Mouse (Mus musculus): ENCODE measurements around the gene Ubash3a. TPM values are rescaled to one million over a fixed set of nuclear protein-coding genes. Genes with fewer than 3 reads are reported as not detected.

The Ubash3a gene
- polyA plus RNA-seq, 1 experiment: 1.1 TPM

- WGBS: 86% methylated on average over 9 of the region's 9 CpGs
- TF ChIP-seq CTCF (IDR thresholded peaks at IDR 0.05; ENCODE audit: insufficient read depth, low read length): no peak
- H3K4me1 ChIP-seq (ENCODE audit: control insufficient read depth, insufficient read depth, low read length): no peaks in the 10 kb centered on the region
- no peak overlapping the region for H3K4me3 ChIP-seq (replicated peaks; ENCODE audit: extremely low read depth, low read depth, low read length)
- DNase-seq: no peak
These were observed 64.9 kb downstream of the Ubash3a start for GRCm38 (mm10) chr17:31272416-31273165.

GRCm38 (mm10) chr17:31273631-31274030 is 66.0 kb downstream of the Ubash3a start:
- H3K4me3 ChIP-seq (replicated peaks; ENCODE audit: extremely low read depth, low read depth, low read length): no peak overlapping the region
- TF ChIP-seq POLR2A (IDR thresholded peaks at IDR 0.05; ENCODE audit: borderline replicate concordance, extremely low read depth, low read depth, low read length) (no peak), CTCF (IDR thresholded peaks at IDR 0.05; ENCODE audit: insufficient read depth, low read length) (no peak)
- no peak for DNase-seq
- WGBS: 89% methylated on average over 8 of the region's 8 CpGs
- H3K4me1 ChIP-seq (ENCODE audit: control insufficient read depth, insufficient read depth, low read length): no peaks in the 10 kb centered on the region

GRCm38 (mm10) chr17:31275181-31275580 is 67.5 kb downstream of the Ubash3a start:
- TF ChIP-seq CTCF (IDR thresholded peaks at IDR 0.05; ENCODE audit: insufficient read depth, low read length) (no peak), POLR2A (IDR thresholded peaks at IDR 0.05; ENCODE audit: borderline replicate concordance, extremely low read depth, low read depth, low read length) (no peak)
- 45% methylated on average over 6 of the region's 6 CpGs for WGBS
- no peaks in the 10 kb centered on the region for H3K4me1 ChIP-seq (ENCODE audit: control insufficient read depth, insufficient read depth, low read length)

GRCm38 (mm10) chr17:31276207-31276921 is 68.7 kb downstream of the Ubash3a start:
- 34% methylated on average over 9 of the region's 9 CpGs for WGBS
- Histone ChIP-seq H3K4me1 (ENCODE audit: control insufficient read depth, insufficient read depth, low read length) (no peaks in the 10 kb centered on the region), H3K4me3 (replicated peaks; ENCODE audit: extremely low read depth, low read depth, low read length) (no peak overlapping the region)
- no peak for DNase-seq
- no peak for TF ChIP-seq POLR2A (IDR thresholded peaks at IDR 0.05; ENCODE audit: borderline replicate concordance, extremely low read depth, low read depth, low read length)
- no peak for TF ChIP-seq CTCF (IDR thresholded peaks at IDR 0.05; ENCODE audit: insufficient read depth, low read length)

More at GRCm38 (mm10) chr17:31275181-31275580, 67.5 kb downstream of the Ubash3a start:
- H3K4me3 ChIP-seq (replicated peaks; ENCODE audit: extremely low read depth, low read depth, low read length): no peak overlapping the region
- no peak for DNase-seq

GRCm38 (mm10) chr17:31276922-31277918 is 69.5 kb downstream of the Ubash3a start, which contains the start of gene Rsph1:
Gene Rsph1 (minus strand): TSS chr17:31277383.
- WGBS: 10% methylated on average over 44 of the region's 44 CpGs
- peak; percentile 100 for DNase-seq
- TF ChIP-seq POLR2A (IDR thresholded peaks at IDR 0.05; ENCODE audit: borderline replicate concordance, extremely low read depth, low read depth, low read length): peak; percentile 22; the same call in 1 of the 2 replicates
- no peak for TF ChIP-seq CTCF (IDR thresholded peaks at IDR 0.05; ENCODE audit: insufficient read depth, low read length)
- H3K4me3 ChIP-seq (replicated peaks; ENCODE audit: extremely low read depth, low read depth, low read length): peak within 1 kb of the TSS; percentile 62
- no peaks in the 10 kb centered on the region for H3K4me1 ChIP-seq (ENCODE audit: control insufficient read depth, insufficient read depth, low read length)

- no peak for DNase-seq
- 77% methylated on average over 4 of the region's 4 CpGs for WGBS
- no peak overlapping the region for H3K4me3 ChIP-seq (replicated peaks; ENCODE audit: extremely low read depth, low read depth, low read length)
- no peak for TF ChIP-seq POLR2A (IDR thresholded peaks at IDR 0.05; ENCODE audit: borderline replicate concordance, extremely low read depth, low read depth, low read length)
- TF ChIP-seq CTCF (IDR thresholded peaks at IDR 0.05; ENCODE audit: insufficient read depth, low read length): no peak
- H3K4me1 ChIP-seq (ENCODE audit: control insufficient read depth, insufficient read depth, low read length): no peaks in the 10 kb centered on the region
These were observed 70.3 kb downstream of the Ubash3a start for GRCm38 (mm10) chr17:31277931-31278330.

- no peak for DNase-seq
- Histone ChIP-seq H3K4me1 (ENCODE audit: control insufficient read depth, insufficient read depth, low read length) (no peaks in the 10 kb centered on the region), H3K4me3 (replicated peaks; ENCODE audit: extremely low read depth, low read depth, low read length) (no peak overlapping the region)
- 80% methylated on average over 9 of the region's 9 CpGs for WGBS
- TF ChIP-seq CTCF (IDR thresholded peaks at IDR 0.05; ENCODE audit: insufficient read depth, low read length): no peak
- TF ChIP-seq POLR2A (IDR thresholded peaks at IDR 0.05; ENCODE audit: borderline replicate concordance, extremely low read depth, low read depth, low read length): no peak
These were observed 71.9 kb downstream of the Ubash3a start for GRCm38 (mm10) chr17:31279541-31279940.

GRCm38 (mm10) chr17:31280269-31280668 is 72.6 kb downstream of the Ubash3a start:
- Histone ChIP-seq H3K4me1 (ENCODE audit: control insufficient read depth, insufficient read depth, low read length) (no peaks in the 10 kb centered on the region), H3K4me3 (replicated peaks; ENCODE audit: extremely low read depth, low read depth, low read length) (no peak overlapping the region)
- DNase-seq: no peak
- 49% methylated on average over 6 of the region's 6 CpGs for WGBS
- TF ChIP-seq POLR2A (IDR thresholded peaks at IDR 0.05; ENCODE audit: borderline replicate concordance, extremely low read depth, low read depth, low read length) (no peak), CTCF (IDR thresholded peaks at IDR 0.05; ENCODE audit: insufficient read depth, low read length) (no peak)

All from lung, adult 2 months (tissue).